Comparison of ENCODE assay signal across 9 mouse cellular contexts in genomic region chr3:127183998-127184753, GRCm38 (mm10).
DNase-seq lines count a peak whose midpoint lies in the region; ATAC-seq and TF ChIP-seq lines count a peak whose summit lies in the region.
"Had no signal": no experiment of that assay in that cellular context is flagged by ENCODE, and none has a peak within 500 bp of the region (broad histone marks: within the 10 kb centered on the region; RNA-seq: fewer than 3 reads in every experiment).

No protein-coding gene starts in this region.

- WGBS in hindbrain, embryonic 12.5 days = 8% methylated on average over 5 of the region's 5 CpGs
- WGBS in midbrain, postnatal 0 days = 11% methylated on average over 5 of the region's 5 CpGs

- peak; percentile 32 to 34 for DNase-seq in heart, postnatal 10 days
- no peak for DNase-seq in heart, postnatal 25 days (ENCODE audit: low spot score)
- DNase-seq in c-Kit-positive CD71-positive TER-119-positive erythroid progenitor cells, embryonic 14.5 days (ENCODE audit: low spot score) = peak; percentile 6
- DNase-seq in midbrain, postnatal 0 days (ENCODE audit: low spot score) = peak; percentile 86
- no peak for DNase-seq in thymus, postnatal 14 days
- DNase-seq in gastrocnemius, postnatal 14 days = no peak

- no peaks in the 10 kb centered on the region for H3K36me3 ChIP-seq in E14TG2a.4 (ENCODE audit: insufficient read depth, low read length)
- H3K36me3 ChIP-seq in hindbrain, embryonic 12.5 days = no peaks in the 10 kb centered on the region
- H3K36me3 ChIP-seq in midbrain, postnatal 0 days (ENCODE audit: insufficient read depth, low read length) = no peaks in the 10 kb centered on the region
- H3K36me3 ChIP-seq: embryonic facial prominence, embryonic 12.5 days had no signal

- no peak overlapping the region for H3K4me3 ChIP-seq in E14TG2a.4 (replicated peaks; ENCODE audit: low read length)
- no peak overlapping the region for H3K4me3 ChIP-seq in hindbrain, embryonic 12.5 days
- H3K4me3 ChIP-seq in midbrain, postnatal 0 days (ENCODE audit: low read depth, low read length) = no peak overlapping the region
- H3K4me3 ChIP-seq: embryonic facial prominence, embryonic 12.5 days had no signal

- no peaks in the 10 kb centered on the region for H3K4me1 ChIP-seq in E14TG2a.4 (replicated peaks; ENCODE audit: low read depth, low read length)
- no peaks in the 10 kb centered on the region; the same call in 1 of the 2 replicates for H3K4me1 ChIP-seq in hindbrain, embryonic 12.5 days
- no peaks in the 10 kb centered on the region for H3K4me1 ChIP-seq in midbrain, postnatal 0 days (ENCODE audit: insufficient read depth, low read length)
- H3K4me1 ChIP-seq: embryonic facial prominence, embryonic 12.5 days had no signal

- intact Hi-C loops in heart, postnatal 10 days (cut with DNase I) = loop anchor here (5.0 to 10.0 kb wide), 3 partner anchors 123 to 363 kb away; no protein-coding TSS in a partner anchor
- intact Hi-C loops in heart, postnatal 25 days (cut with DNase I) = loop anchor here (5.0 to 10.0 kb wide), 3 partner anchors 121 to 368 kb away; partner anchors contain the start of genes Larp7 and Zgrf1
- intact Hi-C loops in gastrocnemius, postnatal 14 days (cut with DNase I; ENCODE audit: low total_unique reads) = no loop called here

- peak; percentile 57 for ATAC-seq in hindbrain, embryonic 12.5 days (ENCODE audit: low FRiP score)
- no peak for ATAC-seq in midbrain, postnatal 0 days (ENCODE audit: low FRiP score)

- no peaks in the 10 kb centered on the region for H3K9me3 ChIP-seq in E14TG2a.4 (ENCODE audit: low read length)
- no peaks in the 10 kb centered on the region for H3K9me3 ChIP-seq in hindbrain, embryonic 12.5 days (replicated peaks)
- no peaks in the 10 kb centered on the region for H3K9me3 ChIP-seq in midbrain, postnatal 0 days (ENCODE audit: low read length)
- H3K9me3 ChIP-seq: embryonic facial prominence, embryonic 12.5 days had no signal

- peak; percentile 92 for TF ChIP-seq CTCF in E14TG2a.4 (conservative IDR thresholded peaks at IDR 0.05; ENCODE audit: low read length)
- TF ChIP-seq CTCF in midbrain, postnatal 0 days (IDR thresholded peaks at IDR 0.05) = peak; percentile 94

- H3K9ac ChIP-seq in hindbrain, embryonic 12.5 days = no peak overlapping the region
- no peak overlapping the region for H3K9ac ChIP-seq in midbrain, postnatal 0 days (replicated peaks; ENCODE audit: low read length, poor library complexity, severe bottlenecking)
- H3K9ac ChIP-seq: embryonic facial prominence, embryonic 12.5 days had no signal

- peak overlapping the region; percentile 55 for H3K27ac ChIP-seq in hindbrain, embryonic 12.5 days
- no peak overlapping the region for H3K27ac ChIP-seq in midbrain, postnatal 0 days (ENCODE audit: low read depth, low read length)
- H3K27ac ChIP-seq: embryonic facial prominence, embryonic 12.5 days had no signal

- H3K4me2 ChIP-seq in hindbrain, embryonic 12.5 days (replicated peaks) = no peak overlapping the region
- H3K4me2 ChIP-seq in midbrain, postnatal 0 days (ENCODE audit: low read depth, low read length, poor library complexity, severe bottlenecking) = no peak overlapping the region
- H3K4me2 ChIP-seq: embryonic facial prominence, embryonic 12.5 days had no signal

- H3K27me3 ChIP-seq in E14TG2a.4 (ENCODE audit: insufficient read depth, low read length) = no peaks in the 10 kb centered on the region; the same call in 1 of the 2 replicates
- H3K27me3 ChIP-seq in hindbrain, embryonic 12.5 days = no peaks in the 10 kb centered on the region
- no peaks in the 10 kb centered on the region for H3K27me3 ChIP-seq in midbrain, postnatal 0 days (ENCODE audit: insufficient read depth, low read length)
- H3K27me3 ChIP-seq: embryonic facial prominence, embryonic 12.5 days had no signal

Comparison
In these comparisons a context has a peak if more than half of its experiments do, and no peak if none do; other contexts are left out.
1. DNase-seq: peak in heart, postnatal 10 days (2 of 2), c-Kit-positive CD71-positive TER-119-positive erythroid progenitor cells, embryonic 14.5 days (single experiment) and midbrain, postnatal 0 days (single experiment); none in heart, postnatal 25 days (single experiment), thymus, postnatal 14 days (single experiment) and gastrocnemius, postnatal 14 days (single experiment).